Mouse (Mus musculus): Measurements from ENCODE around the gene Hoxb4.

Hoxb4 gene

GRCm38 (mm10) chr11:96314671-96315343 lies 3.3 kb upstream of the Hoxb4 start:
- DNase-seq (ENCODE audit: low spot score) = no peak

GRCm38 (mm10) chr11:96315344-96315681 lies 2.8 kb upstream of the Hoxb4 start:
- DNase-seq (ENCODE audit: low spot score) = no peak

GRCm38 (mm10) chr11:96316696-96317607 lies 1.1 kb upstream of the Hoxb4 start:
- no peak for DNase-seq (ENCODE audit: low spot score)

GRCm38 (mm10) chr11:96318368-96319070 lies 452 bp downstream of the Hoxb4 start:
- no peak for DNase-seq (ENCODE audit: low spot score)

GRCm38 (mm10) chr11:96319071-96319902 lies 1.2 kb downstream of the Hoxb4 start:
- DNase-seq (ENCODE audit: low spot score) = no peak

GRCm38 (mm10) chr11:96319910-96320309 lies 1.8 kb downstream of the Hoxb4 start:
- no peak for DNase-seq (ENCODE audit: low spot score)

- DNase-seq (ENCODE audit: low spot score) = no peak
Measured at GRCm38 (mm10) chr11:96320688-96321087, 2.6 kb downstream of the Hoxb4 start.

- DNase-seq (ENCODE audit: low spot score) = no peak
Measured at GRCm38 (mm10) chr11:96321846-96322245, 3.8 kb downstream of the Hoxb4 start.

GRCm38 (mm10) chr11:96322738-96323137 lies 4.7 kb downstream of the Hoxb4 start:
- no peak for DNase-seq (ENCODE audit: low spot score)

- DNase-seq (ENCODE audit: low spot score) = no peak
Measured at GRCm38 (mm10) chr11:96323154-96323553, 5.1 kb downstream of the Hoxb4 start, which contains the start of gene Hoxb3. TSS of gene Hoxb3 (plus strand) at chr11:96323326.

- DNase-seq (ENCODE audit: low spot score) = no peak
Measured at GRCm38 (mm10) chr11:96324125-96324524, 6.1 kb downstream of the Hoxb4 start.

GRCm38 (mm10) chr11:96324965-96325364 lies 6.9 kb downstream of the Hoxb4 start:
- no peak for DNase-seq (ENCODE audit: low spot score)

- DNase-seq (ENCODE audit: low spot score) = no peak
Measured at GRCm38 (mm10) chr11:96325747-96326212, 7.7 kb downstream of the Hoxb4 start.

- no peak for DNase-seq (ENCODE audit: low spot score)
Measured at GRCm38 (mm10) chr11:96326705-96327104, 8.6 kb downstream of the Hoxb4 start.

- no peak for DNase-seq (ENCODE audit: low spot score)
Measured at GRCm38 (mm10) chr11:96327122-96327521, 9.1 kb downstream of the Hoxb4 start.

GRCm38 (mm10) chr11:96327750-96328149 lies 9.7 kb downstream of the Hoxb4 start:
- no peak for DNase-seq (ENCODE audit: low spot score)

- no peak for DNase-seq (ENCODE audit: low spot score)
Measured at GRCm38 (mm10) chr11:96328605-96329004, 10.5 kb downstream of the Hoxb4 start.

GRCm38 (mm10) chr11:96332105-96332504 lies 14.0 kb downstream of the Hoxb4 start:
- DNase-seq (ENCODE audit: low spot score) = no peak

GRCm38 (mm10) chr11:96332618-96333032 lies 14.6 kb downstream of the Hoxb4 start:
- DNase-seq (ENCODE audit: low spot score) = no peak

GRCm38 (mm10) chr11:96333241-96334001 lies 15.4 kb downstream of the Hoxb4 start:
- no peak for DNase-seq (ENCODE audit: low spot score)

GRCm38 (mm10) chr11:96334002-96334364 lies 15.9 kb downstream of the Hoxb4 start:
- DNase-seq (ENCODE audit: low spot score) = no peak

Measured in layer of hippocampus, adult 9-10 months (tissue).